Mouse (Mus musculus): ENCODE data around the gene H6pd. TPM values are rescaled to one million over a fixed set of nuclear protein-coding genes. Genes with fewer than 3 reads are reported as not detected.

Gene H6pd
- polyA plus RNA-seq, 1 experiment from 2014 or later, result 2.4 TPM

- no peaks in the 10 kb centered on the region for H3K27me3 ChIP-seq
- H3K4me1 ChIP-seq (replicated peaks), result peaks cover 4% of the 10 kb centered on the region; the same call in 1 of the 2 replicates
- no peak overlapping the region for H3K9ac ChIP-seq
- no peak for ATAC-seq (ENCODE audit: low FRiP score)
- H3K27ac ChIP-seq, result no peak overlapping the region
- no peak overlapping the region for H3K4me3 ChIP-seq
- WGBS, result 90% methylated on average over 5 of the region's 5 CpGs
- no peak overlapping the region for H3K4me2 ChIP-seq
- H3K36me3 ChIP-seq, result no peaks in the 10 kb centered on the region
- no peaks in the 10 kb centered on the region for H3K9me3 ChIP-seq
Observed at GRCm38 (mm10) chr4:150013805-150014204, 5.0 kb upstream of the H6pd start.

GRCm38 (mm10) chr4:150013186-150013690, 4.4 kb upstream of the H6pd start:
- ATAC-seq (ENCODE audit: low FRiP score), result no peak

GRCm38 (mm10) chr4:150012322-150012723, 3.5 kb upstream of the H6pd start:
- H3K4me3 ChIP-seq, result no peak overlapping the region
- H3K27me3 ChIP-seq, result no peaks in the 10 kb centered on the region
- H3K27ac ChIP-seq, result no peak overlapping the region
- H3K36me3 ChIP-seq, result no peaks in the 10 kb centered on the region
- no peaks in the 10 kb centered on the region for H3K9me3 ChIP-seq
- H3K4me2 ChIP-seq, result no peak overlapping the region
- no peak for ATAC-seq (ENCODE audit: low FRiP score)
- WGBS, result 85% methylated on average over 4 of the region's 4 CpGs
- no peak overlapping the region for H3K9ac ChIP-seq
- peaks cover 13% of the 10 kb centered on the region for H3K4me1 ChIP-seq (replicated peaks)

More at GRCm38 (mm10) chr4:150013186-150013690, 4.4 kb upstream of the H6pd start:
- Histone ChIP-seq H3K9ac (no peak overlapping the region), H3K27me3 (no peaks in the 10 kb centered on the region), H3K27ac (no peak overlapping the region), H3K9me3 (no peaks in the 10 kb centered on the region), H3K4me2 (no peak overlapping the region), H3K4me1 (replicated peaks) (peaks cover 5% of the 10 kb centered on the region; the same call in 1 of the 2 replicates), H3K36me3 (no peaks in the 10 kb centered on the region), H3K4me3 (no peak overlapping the region)
- 89% methylated on average over 8 of the region's 8 CpGs for WGBS

GRCm38 (mm10) chr4:150011564-150012321, 2.9 kb upstream of the H6pd start:
- Histone ChIP-seq H3K4me2 (no peak overlapping the region), H3K9me3 (no peaks in the 10 kb centered on the region), H3K4me1 (replicated peaks) (peaks cover 13% of the 10 kb centered on the region), H3K27ac (no peak overlapping the region), H3K36me3 (no peaks in the 10 kb centered on the region), H3K9ac (no peak overlapping the region), H3K4me3 (no peak overlapping the region), H3K27me3 (no peaks in the 10 kb centered on the region)
- 63% methylated on average over 10 of the region's 10 CpGs for WGBS
- ATAC-seq (ENCODE audit: low FRiP score), result no peak

GRCm38 (mm10) chr4:150010054-150010730, 1.4 kb upstream of the H6pd start:
- no peak overlapping the region for H3K4me3 ChIP-seq
- no peak for ATAC-seq (ENCODE audit: low FRiP score)
- no peaks in the 10 kb centered on the region for H3K27me3 ChIP-seq
- H3K9ac ChIP-seq, result no peak overlapping the region
- WGBS, result 91% methylated on average over 6 of the region's 6 CpGs
- no peak overlapping the region for H3K4me2 ChIP-seq
- no peaks in the 10 kb centered on the region for H3K9me3 ChIP-seq
- H3K36me3 ChIP-seq, result no peaks in the 10 kb centered on the region
- H3K27ac ChIP-seq, result no peak overlapping the region
- peaks cover 18% of the 10 kb centered on the region for H3K4me1 ChIP-seq (replicated peaks)

GRCm38 (mm10) chr4:150009587-150009930, 736 bp upstream of the H6pd start:
- ATAC-seq (ENCODE audit: low FRiP score), result no peak
- no peak overlapping the region for H3K27ac ChIP-seq

GRCm38 (mm10) chr4:150008325-150008852, 434 bp downstream of the H6pd start:
- Histone ChIP-seq H3K36me3 (no peaks in the 10 kb centered on the region), H3K4me3 (peak overlapping the region; percentile 68), H3K27ac (peak overlapping the region; percentile 90), H3K4me2 (peak overlapping the region; percentile 71), H3K9me3 (no peaks in the 10 kb centered on the region), H3K27me3 (no peaks in the 10 kb centered on the region), H3K4me1 (replicated peaks) (peaks cover 18% of the 10 kb centered on the region), H3K9ac (peak overlapping the region; percentile 84)
- peak; percentile 88 for ATAC-seq (ENCODE audit: low FRiP score)
- under 1% methylated on average over 41 of the region's 42 CpGs for WGBS

More at GRCm38 (mm10) chr4:150009587-150009930, 736 bp upstream of the H6pd start:
- Histone ChIP-seq H3K4me2 (peak overlapping the region; percentile 71; the same call in 1 of the 2 replicates), H3K9me3 (no peaks in the 10 kb centered on the region), H3K36me3 (no peaks in the 10 kb centered on the region), H3K4me1 (replicated peaks) (peaks cover 18% of the 10 kb centered on the region), H3K27me3 (no peaks in the 10 kb centered on the region), H3K4me3 (no peak overlapping the region), H3K9ac (no peak overlapping the region)
- WGBS, result 85% methylated on average over 6 of the region's 6 CpGs

- H3K9me3 ChIP-seq, result no peaks in the 10 kb centered on the region
- no peaks in the 10 kb centered on the region for H3K36me3 ChIP-seq
- H3K4me3 ChIP-seq, result no peak overlapping the region
- WGBS, result 89% methylated on average over 3 of the region's 3 CpGs
- H3K27me3 ChIP-seq, result no peaks in the 10 kb centered on the region
- ATAC-seq (ENCODE audit: low FRiP score), result no peak
- H3K9ac ChIP-seq, result no peak overlapping the region
- no peak overlapping the region for H3K27ac ChIP-seq
- H3K4me2 ChIP-seq, result peak overlapping the region; percentile 71; the same call in 1 of the 2 replicates
- peaks cover 18% of the 10 kb centered on the region for H3K4me1 ChIP-seq (replicated peaks)
Observed at GRCm38 (mm10) chr4:150007444-150007843, 1.4 kb downstream of the H6pd start.

- Histone ChIP-seq H3K9ac (no peak overlapping the region), H3K27ac (no peak overlapping the region), H3K4me1 (replicated peaks) (peaks cover 18% of the 10 kb centered on the region), H3K4me2 (no peak overlapping the region), H3K27me3 (no peaks in the 10 kb centered on the region), H3K4me3 (no peak overlapping the region), H3K9me3 (no peaks in the 10 kb centered on the region), H3K36me3 (no peaks in the 10 kb centered on the region)
- ATAC-seq (ENCODE audit: low FRiP score), result no peak
- WGBS, result 85% methylated on average over 8 of the region's 8 CpGs
Observed at GRCm38 (mm10) chr4:150006991-150007390, 1.8 kb downstream of the H6pd start.

- Histone ChIP-seq H3K9me3 (no peaks in the 10 kb centered on the region), H3K27ac (no peak overlapping the region), H3K36me3 (no peaks in the 10 kb centered on the region), H3K4me2 (no peak overlapping the region), H3K4me1 (replicated peaks) (peaks cover 18% of the 10 kb centered on the region), H3K27me3 (no peaks in the 10 kb centered on the region), H3K9ac (no peak overlapping the region), H3K4me3 (no peak overlapping the region)
- 79% methylated on average over 21 of the region's 21 CpGs for WGBS
- ATAC-seq (ENCODE audit: low FRiP score), result no peak
Observed at GRCm38 (mm10) chr4:150006122-150006854, 2.5 kb downstream of the H6pd start.

GRCm38 (mm10) chr4:150005231-150005630, 3.6 kb downstream of the H6pd start:
- Histone ChIP-seq H3K4me3 (no peak overlapping the region), H3K4me2 (no peak overlapping the region), H3K27ac (no peak overlapping the region), H3K36me3 (no peaks in the 10 kb centered on the region), H3K4me1 (replicated peaks) (peaks cover 24% of the 10 kb centered on the region), H3K27me3 (no peaks in the 10 kb centered on the region), H3K9me3 (no peaks in the 10 kb centered on the region), H3K9ac (no peak overlapping the region)
- ATAC-seq (ENCODE audit: low FRiP score), result no peak
- 92% methylated on average over 10 of the region's 10 CpGs for WGBS

GRCm38 (mm10) chr4:150003641-150004040, 5.2 kb downstream of the H6pd start:
- ATAC-seq (ENCODE audit: low FRiP score), result no peak
- no peak overlapping the region for H3K9ac ChIP-seq
- no peaks in the 10 kb centered on the region for H3K36me3 ChIP-seq
- no peaks in the 10 kb centered on the region for H3K27me3 ChIP-seq
- no peak overlapping the region for H3K4me3 ChIP-seq
- WGBS, result 94% methylated on average over 4 of the region's 4 CpGs
- no peaks in the 10 kb centered on the region for H3K9me3 ChIP-seq
- peaks cover 23% of the 10 kb centered on the region for H3K4me1 ChIP-seq (replicated peaks)
- no peak overlapping the region for H3K27ac ChIP-seq
- no peak overlapping the region for H3K4me2 ChIP-seq
